Mouse (Mus musculus) megakaryocyte, embryonic 14.5 days (primary cell): ENCODE measurements around the gene Tmem269. TPM values are rescaled to one million over a fixed set of nuclear protein-coding genes. Genes with fewer than 3 reads are reported as not detected.

Experiments used
- H3K27me3 ChIP-seq: replicated peaks from 2 replicates; pipeline ENCODE3; 2012; ENCODE audit warnings: inconsistent platforms
- H3K36me3 ChIP-seq: replicated peaks from 2 replicates; pipeline ENCODE3; 2012; ENCODE audit warnings: low read length, inconsistent platforms, mixed read lengths
- H3K4me1 ChIP-seq: 2 replicates; pipeline ENCODE4 v1.6.1; 2012; ENCODE audit warnings: inconsistent platforms
- H3K4me3 ChIP-seq: replicated peaks from 2 replicates; pipeline ENCODE3; 2012; ENCODE audit warnings: moderate library complexity, mild to moderate bottlenecking, inconsistent platforms
- H3K9me3 ChIP-seq: 2 replicates; pipeline ENCODE4 v1.6.1; 2012; ENCODE audit warnings: inconsistent platforms
- FLI1 ChIP-seq: IDR thresholded peaks from 2 replicates; pipeline ENCODE4 v1.6.1; 2012; ENCODE audit warnings: low read length, inconsistent platforms, mixed read lengths
- GATA1 ChIP-seq: IDR thresholded peaks from 3 replicates; pipeline ENCODE4 v1.6.1; 2012; ENCODE audit warnings: mixed read lengths, low read length, inconsistent platforms, borderline replicate concordance
- polyA plus RNA-seq: library from polyadenylated mRNA; stranded (reverse); fragments of >175 nt; gene quantifications from 2 replicates; pipeline ENCODE4 v1.2.3, GENCODE M21; 2012; ENCODE audit warnings: low replicate concordance; ENCODE audit not compliant: insufficient read depth

The Tmem269 gene
- polyA plus RNA-seq, 1 experiment: not detected

DNA sequence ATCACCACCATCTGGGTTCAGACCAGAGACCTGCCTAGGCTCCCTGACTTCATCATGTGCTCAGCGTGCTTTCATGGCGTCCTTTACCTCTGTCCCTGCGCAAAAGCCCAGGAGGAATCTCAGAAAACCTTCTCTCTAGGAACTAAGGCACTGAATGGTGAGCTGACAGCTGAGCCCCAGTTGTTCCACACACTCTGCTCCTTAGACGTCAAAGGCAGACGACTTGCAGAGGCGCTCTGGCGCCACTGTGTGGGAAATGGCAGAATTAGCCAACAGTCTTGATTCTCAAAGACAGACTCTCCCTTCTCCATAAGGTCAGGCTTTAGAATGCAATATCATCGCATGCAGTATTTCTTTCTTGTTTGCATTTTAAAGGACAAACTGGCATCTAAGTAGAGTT is 13.3 kb downstream of the Tmem269 start:
- H3K36me3 ChIP-seq: peaks cover 14% of the 10 kb centered on the region
- H3K4me3 ChIP-seq: no peak overlapping the region
- TF ChIP-seq GATA1 (no peak), FLI1 (no peak)
- H3K27me3 ChIP-seq: peaks cover 42% of the 10 kb centered on the region
- H3K9me3 ChIP-seq: no peaks in the 10 kb centered on the region
- peaks cover 5% of the 10 kb centered on the region for H3K4me1 ChIP-seq

GRCm38 (mm10) chr4:119198105-119198504 is 19.9 kb downstream of the Tmem269 start:
- no peak overlapping the region for H3K4me3 ChIP-seq

DNA sequence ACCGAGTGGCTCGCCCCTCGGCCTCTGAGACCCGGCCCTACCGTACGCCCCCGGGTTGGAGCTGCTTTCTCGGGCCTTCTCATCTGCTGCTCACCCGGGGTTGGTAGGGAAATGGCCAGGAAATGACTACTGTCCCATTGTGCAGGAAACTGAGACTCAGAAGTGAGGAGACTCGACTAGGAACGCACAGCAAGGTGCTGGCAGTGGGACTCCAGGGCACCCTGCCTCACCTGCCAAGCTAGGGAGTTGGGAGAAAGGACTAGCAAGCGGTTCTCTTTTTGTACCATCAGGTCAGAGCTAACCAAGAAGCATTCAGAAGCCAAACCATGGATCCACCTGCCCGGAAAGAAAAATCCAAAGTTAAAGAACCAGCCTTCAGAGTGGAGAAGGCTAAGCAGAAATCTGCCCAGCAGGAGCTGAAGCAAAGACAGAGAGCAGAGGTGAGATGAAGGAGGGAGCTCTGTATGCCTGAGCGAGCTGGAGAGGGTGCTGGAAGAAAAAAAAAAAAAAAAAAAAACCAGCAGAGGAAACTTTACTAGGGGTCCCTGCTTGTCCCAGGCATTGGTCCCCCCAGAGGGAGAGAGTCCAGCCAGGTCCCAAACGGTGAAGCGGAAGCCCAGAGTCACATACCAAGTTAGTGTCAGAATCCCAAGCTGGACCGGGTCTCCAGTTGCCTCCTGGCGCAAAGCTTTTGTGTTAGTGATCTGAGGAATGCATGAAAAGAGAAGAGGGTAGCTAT is 22.3 kb downstream of the Tmem269 start:
- Histone ChIP-seq H3K9me3 (no peaks in the 10 kb centered on the region), H3K4me1 (peaks cover 26% of the 10 kb centered on the region), H3K36me3 (peaks cover 10% of the 10 kb centered on the region), H3K4me3 (peak overlapping the region; percentile 93), H3K27me3 (peaks cover 19% of the 10 kb centered on the region)
- TF ChIP-seq GATA1 (no peak), FLI1 (no peak)

More at GRCm38 (mm10) chr4:119198105-119198504, 19.9 kb downstream of the Tmem269 start:
- H3K27me3 ChIP-seq: peaks cover 18% of the 10 kb centered on the region
- H3K9me3 ChIP-seq: no peaks in the 10 kb centered on the region
- peaks cover 26% of the 10 kb centered on the region for H3K4me1 ChIP-seq
- TF ChIP-seq GATA1: no peak
- H3K36me3 ChIP-seq: peaks cover 22% of the 10 kb centered on the region

- no peaks in the 10 kb centered on the region for H3K9me3 ChIP-seq
- no peak for TF ChIP-seq FLI1
- TF ChIP-seq GATA1: no peak
- H3K36me3 ChIP-seq: peaks cover 8% of the 10 kb centered on the region
- H3K27me3 ChIP-seq: peaks cover 17% of the 10 kb centered on the region
- H3K4me1 ChIP-seq: peaks cover 26% of the 10 kb centered on the region
- peak within 1 kb of the TSS; percentile 93 for H3K4me3 ChIP-seq
These were observed 23.0 kb downstream of the Tmem269 start, which contains the start of gene Svbp for GRCm38 (mm10) chr4:119194909-119195581. Gene Svbp (plus strand): TSS chr4:119195306.

DNA sequence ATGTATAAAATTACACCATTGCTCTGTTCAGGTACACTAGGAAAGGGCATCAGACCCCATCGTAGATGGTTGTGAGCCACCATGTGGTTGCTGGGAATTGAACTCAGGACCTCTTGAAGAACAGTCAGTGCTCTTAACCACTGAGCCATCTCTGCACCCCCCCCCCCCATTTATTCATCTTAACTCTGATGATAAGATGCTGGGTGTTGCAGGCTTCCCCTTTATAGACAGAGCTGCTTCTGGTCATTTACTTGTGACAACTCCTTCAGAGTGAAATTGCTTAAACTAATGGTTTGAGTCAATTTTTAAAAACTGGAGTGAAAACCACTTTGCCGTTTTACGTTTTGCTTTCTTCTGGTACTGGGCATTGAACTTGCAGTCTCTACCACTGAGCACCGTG is 25.3 kb downstream of the Tmem269 start:
- no peak for TF ChIP-seq FLI1
- no peak for TF ChIP-seq GATA1
- H3K4me1 ChIP-seq: peaks cover 27% of the 10 kb centered on the region
- peaks cover 22% of the 10 kb centered on the region for H3K27me3 ChIP-seq
- no peaks in the 10 kb centered on the region for H3K9me3 ChIP-seq
- H3K36me3 ChIP-seq: no peaks in the 10 kb centered on the region
- H3K4me3 ChIP-seq: no peak overlapping the region

- peaks cover 26% of the 10 kb centered on the region for H3K4me1 ChIP-seq
- H3K4me3 ChIP-seq: no peak overlapping the region
- no peak for TF ChIP-seq FLI1
- no peak for TF ChIP-seq GATA1
- H3K9me3 ChIP-seq: no peaks in the 10 kb centered on the region
- H3K27me3 ChIP-seq: peaks cover 32% of the 10 kb centered on the region
- H3K36me3 ChIP-seq: no peaks in the 10 kb centered on the region
These were observed 26.7 kb downstream of the Tmem269 start for GRCm38 (mm10) chr4:119191273-119191672.

DNA sequence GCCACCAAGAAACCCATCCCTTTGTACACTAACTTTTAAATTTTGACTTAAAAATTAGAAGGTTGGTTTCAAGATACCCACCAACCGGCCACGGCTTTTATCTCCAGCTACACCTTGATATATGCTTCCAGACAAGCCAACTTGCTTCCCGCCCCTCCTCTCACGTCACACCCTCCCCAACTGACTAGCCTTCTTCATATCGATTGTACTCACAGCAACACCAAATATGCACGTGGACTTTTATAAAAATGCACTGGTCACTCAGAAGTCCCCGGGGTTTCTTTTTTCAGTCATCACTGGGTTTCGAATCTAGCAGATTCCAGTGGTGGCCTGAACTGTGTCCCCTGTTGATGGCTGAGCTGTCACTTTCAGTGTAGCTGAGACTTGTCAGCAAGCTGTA is 27.4 kb downstream of the Tmem269 start:
- no peaks in the 10 kb centered on the region for H3K9me3 ChIP-seq
- H3K4me3 ChIP-seq: no peak overlapping the region
- peaks cover 37% of the 10 kb centered on the region for H3K27me3 ChIP-seq
- no peaks in the 10 kb centered on the region for H3K36me3 ChIP-seq
- peaks cover 19% of the 10 kb centered on the region for H3K4me1 ChIP-seq
- TF ChIP-seq FLI1 (no peak), GATA1 (no peak)

GRCm38 (mm10) chr4:119189864-119190263 is 28.2 kb downstream of the Tmem269 start, which contains the start of gene Ermap:
Gene Ermap (minus strand): TSS chr4:119190011.
- Histone ChIP-seq H3K4me3 (no peak within 1 kb of the TSS), H3K4me1 (peaks cover 17% of the 10 kb centered on the region), H3K36me3 (no peaks in the 10 kb centered on the region), H3K9me3 (no peaks in the 10 kb centered on the region), H3K27me3 (peaks cover 40% of the 10 kb centered on the region)
- TF ChIP-seq GATA1 (no peak), FLI1 (no peak)

- H3K36me3 ChIP-seq: no peaks in the 10 kb centered on the region
- no peaks in the 10 kb centered on the region for H3K9me3 ChIP-seq
- no peak overlapping the region for H3K4me3 ChIP-seq
- peaks cover 12% of the 10 kb centered on the region for H3K4me1 ChIP-seq
- TF ChIP-seq GATA1 (no peak), FLI1 (no peak)
- H3K27me3 ChIP-seq: peaks cover 43% of the 10 kb centered on the region
These were observed 28.6 kb downstream of the Tmem269 start for GRCm38 (mm10) chr4:119189392-119189791.

DNA sequence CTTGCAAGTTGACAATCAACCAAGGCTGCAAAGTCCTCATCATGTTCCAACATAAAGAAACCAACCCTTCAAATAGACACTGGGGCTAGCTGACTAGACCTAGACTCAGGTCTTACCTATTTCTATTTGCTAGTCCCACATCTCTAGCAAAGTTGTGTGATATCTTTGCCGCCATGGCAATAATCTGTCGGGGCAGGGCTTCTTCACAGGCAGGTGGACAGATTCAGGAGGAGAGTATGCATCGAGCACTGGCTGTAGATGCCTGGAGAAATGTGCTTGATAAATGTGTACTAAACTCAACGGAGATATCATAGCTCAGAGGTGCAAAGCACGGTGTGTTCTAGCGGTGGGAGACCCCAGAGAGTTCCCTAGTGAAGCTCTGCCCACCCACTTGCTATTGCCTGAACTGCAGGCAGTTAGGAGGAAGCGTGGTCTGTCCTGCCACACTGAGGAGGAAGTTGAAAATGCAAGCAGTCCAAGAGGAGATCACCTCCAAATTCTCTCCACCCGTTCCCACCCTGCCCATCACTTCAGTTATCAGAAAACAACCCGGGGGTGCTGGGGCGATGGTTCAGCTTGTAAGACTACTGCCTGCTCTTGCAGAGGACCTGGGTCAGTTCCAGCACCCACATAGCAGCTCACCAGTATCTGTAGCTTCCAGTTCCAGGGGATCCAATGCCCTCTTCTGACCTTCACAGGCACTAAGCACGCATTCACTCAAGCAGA is 29.8 kb downstream of the Tmem269 start:
- H3K4me3 ChIP-seq: no peak overlapping the region
- H3K27me3 ChIP-seq: peaks cover 44% of the 10 kb centered on the region
- H3K9me3 ChIP-seq: no peaks in the 10 kb centered on the region
- TF ChIP-seq FLI1: no peak
- no peak for TF ChIP-seq GATA1
- H3K4me1 ChIP-seq: peaks cover 14% of the 10 kb centered on the region
- no peaks in the 10 kb centered on the region for H3K36me3 ChIP-seq
